Mouse (Mus musculus) kidney, adult 2 months (tissue): ENCODE results near the gene Stpg3.

Experiments
- CTCF ChIP-seq: fragments of 200-500 bp; conservative IDR thresholded peaks from 2 replicates; pipeline ENCODE4 v1.5.1; 2011; ENCODE audit warnings: low read depth, mild to moderate bottlenecking, control low read depth, low read length, moderate library complexity, mixed read lengths; ENCODE audit not compliant: insufficient read depth, insufficient read length
- POLR2A ChIP-seq: fragments of 200-500 bp; IDR thresholded peaks from one replicate; pipeline ENCODE4 v1.6.1; 2011; ENCODE audit warnings: low read depth, low read length, control low read depth

GRCm38 (mm10) chr2:25217666-25218065 is 3.2 kb upstream of the Stpg3 start:
- no peak for TF ChIP-seq CTCF
- no peak for TF ChIP-seq POLR2A
